23 mouse cellular contexts compared by ENCODE assay signal in genomic region chr13:51041121-51041520, GRCm38 (mm10). TPM values are rescaled to one million over a fixed set of nuclear protein-coding genes. Genes with fewer than 3 reads are reported as not detected.
DNase-seq lines count a peak whose midpoint lies in the region; ATAC-seq lines count a peak whose summit lies in the region.
"Had no signal": no experiment of that assay in that cellular context is flagged by ENCODE, and none has a peak within 500 bp of the region (broad histone marks: within the 10 kb centered on the region; RNA-seq: fewer than 3 reads in every experiment).

No protein-coding gene starts in this region.

- no peak for ATAC-seq in heart, embryonic 11.5 days (replicated peaks; ENCODE audit: insufficient number of reproducible peaks, low FRiP score, low TSS enrichment)
- ATAC-seq: activated CD4-positive, CD25-positive, alpha-beta regulatory T cell, adult 4 months; forebrain, embryonic 14.5 days; hindbrain, embryonic 16.5 days; intestine, embryonic 15.5 days had no signal

- no peak overlapping the region for H3K9ac ChIP-seq in heart, embryonic 11.5 days (ENCODE audit: low read depth, low read length)
- H3K9ac ChIP-seq: embryonic facial prominence, embryonic 15.5 days; heart, embryonic 15.5 days; intestine, embryonic 15.5 days had no signal

- no peak overlapping the region for H3K27ac ChIP-seq in heart, embryonic 11.5 days (ENCODE audit: low read depth, low read length)
- no peak overlapping the region for H3K27ac ChIP-seq in hindbrain, embryonic 10.5 days
- H3K27ac ChIP-seq: embryonic facial prominence, embryonic 15.5 days; forebrain, embryonic 10.5 days; heart, embryonic 10.5 days; heart, embryonic 15.5 days; intestine, embryonic 15.5 days had no signal

- no peaks in the 10 kb centered on the region for H3K4me1 ChIP-seq in heart, embryonic 11.5 days (ENCODE audit: control insufficient read depth, insufficient read depth, low read length)
- H3K4me1 ChIP-seq in hindbrain, embryonic 10.5 days (replicated peaks), result no peaks in the 10 kb centered on the region
- H3K4me1 ChIP-seq: forebrain, embryonic 10.5 days; heart, embryonic 10.5 days; heart, embryonic 15.5 days; intestine, embryonic 15.5 days had no signal

- peaks cover 19% of the 10 kb centered on the region for H3K9me3 ChIP-seq in heart, embryonic 11.5 days (replicated peaks; ENCODE audit: control insufficient read depth, low read length)
- peaks cover 24% of the 10 kb centered on the region for H3K9me3 ChIP-seq in hindbrain, embryonic 10.5 days
- H3K9me3 ChIP-seq: intestine, embryonic 15.5 days had no signal

- no peaks in the 10 kb centered on the region for H3K27me3 ChIP-seq in heart, embryonic 11.5 days (ENCODE audit: control insufficient read depth, insufficient read depth, low read length)
- H3K27me3 ChIP-seq in hindbrain, embryonic 10.5 days (ENCODE audit: insufficient read depth, poor library complexity, severe bottlenecking), result no peaks in the 10 kb centered on the region
- H3K27me3 ChIP-seq: embryonic facial prominence, embryonic 15.5 days; heart, embryonic 15.5 days; intestine, embryonic 15.5 days had no signal

- H3K4me3 ChIP-seq in heart, embryonic 11.5 days (ENCODE audit: low read depth, low read length), result no peak overlapping the region
- no peak overlapping the region for H3K4me3 ChIP-seq in hindbrain, embryonic 10.5 days
- H3K4me3 ChIP-seq: embryonic facial prominence, embryonic 15.5 days; erythroblast, embryonic 14.5 days; forebrain, embryonic 10.5 days; heart, embryonic 10.5 days; heart, embryonic 15.5 days; intestine, embryonic 15.5 days had no signal

- DNase-seq in heart, adult 11 months, result peak; percentile 23
- peak; percentile 2 for DNase-seq in testis, postnatal 10 days (ENCODE audit: low spot score)
- DNase-seq in testis, postnatal 14 days (ENCODE audit: low spot score), result no peak
- peak; percentile 55 for DNase-seq in induced T-regulatory cell, adult 2 months (ENCODE audit: low read depth)
- no peak for DNase-seq in cerebellum, adult 18-20 months
- no peak for DNase-seq in hindbrain, embryonic 10.5 days (ENCODE audit: low spot score)
- DNase-seq: adrenal gland, postnatal 14 days; cerebellum, adult 11-12 months; cerebellum, adult 9-11 months; cerebellum, postnatal 36 days; gastrocnemius, postnatal 36 days; heart, adult 18-20 months; heart, postnatal 14 days had no signal

- H3K36me3 ChIP-seq in heart, embryonic 11.5 days (ENCODE audit: control insufficient read depth, insufficient read depth, low read length), result no peaks in the 10 kb centered on the region
- no peaks in the 10 kb centered on the region for H3K36me3 ChIP-seq in hindbrain, embryonic 10.5 days
- H3K36me3 ChIP-seq: embryonic facial prominence, embryonic 15.5 days; forebrain, embryonic 10.5 days; heart, embryonic 10.5 days; heart, embryonic 15.5 days; intestine, embryonic 15.5 days had no signal

- WGBS in heart, embryonic 11.5 days (ENCODE audit: insufficient replicate concordance), result 57% methylated on average over 2 of the region's 2 CpGs
- WGBS in hindbrain, embryonic 10.5 days, result 58% methylated on average over 2 of the region's 2 CpGs

- H3K4me2 ChIP-seq in heart, embryonic 11.5 days, result no peak overlapping the region
- H3K4me2 ChIP-seq: embryonic facial prominence, embryonic 15.5 days; heart, embryonic 15.5 days; intestine, embryonic 15.5 days had no signal

RNA-seq across cellular contexts. Expression of gene Spin1, which starts 59.6 kb away (rescaled TPM):
- polyA plus RNA-seq in heart, embryonic 11.5 days (2014; fragmentation: Nextera tagmentation; extraction: Ambion mirVana), result 56.7 and 64.9 TPM in 2 replicates
- 75.3 and 76.4 TPM in 2 replicates for polyA plus RNA-seq in hindbrain, embryonic 10.5 days (2016; fragmentation: Nextera tagmentation; extraction: Ambion mirVana)

Comparison
In these comparisons a context has a peak if more than half of its experiments do, and no peak if none do; other contexts are left out.
1. DNase-seq: peak in heart, adult 11 months (single experiment), testis, postnatal 10 days (single experiment) and induced T-regulatory cell, adult 2 months (single experiment); none in testis, postnatal 14 days (single experiment), cerebellum, adult 18-20 months (0 of 2) and hindbrain, embryonic 10.5 days (single experiment).